Comparison of ENCODE assay signal across 19 mouse cellular contexts in the genomic region with DNA sequence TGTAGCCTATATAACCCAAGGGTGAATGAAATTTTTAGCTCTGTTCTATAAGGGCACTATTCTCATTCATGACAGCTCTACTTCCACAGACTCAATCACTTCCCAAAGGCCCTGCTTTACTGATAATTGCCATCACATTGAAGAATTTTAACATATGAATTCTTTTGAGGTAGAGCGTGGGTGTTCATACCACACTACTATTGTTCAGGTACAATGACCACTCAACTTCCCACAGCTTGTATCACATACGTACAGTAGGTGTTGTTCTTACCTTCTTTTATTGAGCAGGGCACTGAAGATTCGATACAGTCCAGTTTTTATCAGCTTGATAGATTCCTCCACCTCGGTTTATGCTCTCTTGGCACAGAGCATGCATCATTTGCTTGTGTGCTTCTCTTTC.
DNase-seq lines count a peak whose midpoint lies in the region.
"Had no signal": no experiment of that assay in that cellular context is flagged by ENCODE, and none has a peak within 500 bp of the region (broad histone marks: within the 10 kb centered on the region; RNA-seq: fewer than 3 reads in every experiment).

No protein-coding gene starts in this region.

- DNase-seq in ES-CJ7 (ENCODE audit: low read depth, low spot score): peak; percentile 15
- DNase-seq in R1 (ENCODE audit: low read depth, low spot score): peak; percentile 13
- DNase-seq in ZHBTc4 (ENCODE audit: low read depth, low spot score): peak; percentile 16
- DNase-seq in thymus, postnatal 0 days (ENCODE audit: low spot score): no peak
- no peak for DNase-seq in gastrocnemius, postnatal 4 days (ENCODE audit: low spot score in 2 of 2)
- no peak for DNase-seq in gastrocnemius, adult 18-20 months (ENCODE audit: low spot score)
- DNase-seq: adrenal gland, adult 2 months; adrenal gland, adult 8-10 months; adrenal gland, postnatal 10 days; adrenal gland, postnatal 14 days; adrenal gland, postnatal 25 days; adrenal gland, postnatal 36 days; B cell, adult 2 months; cerebellum, adult 11 months; cerebellum, adult 11-12 months; cerebellum, adult 18-20 months; cerebellum, adult 2 months; cerebellum, adult 8-10 months; cerebellum, adult 9-10 months had no signal

Comparison
In these comparisons a context has a peak if more than half of its experiments do, and no peak if none do; other contexts are left out.
1. DNase-seq: peak in ES-CJ7 (single experiment), R1 (single experiment) and ZHBTc4 (single experiment); none in thymus, postnatal 0 days (single experiment), gastrocnemius, postnatal 4 days (0 of 2) and gastrocnemius, adult 18-20 months (single experiment).